Mouse (Mus musculus) splenic B cell, adult 2 months (primary cell): Measurements from ENCODE around the gene Tnip1.
A peak's percentile ranks its signal among the peaks of the same experiment; 100 is the strongest.

Experiments
- DNase-seq: peaks from one replicate; pipeline ENCODE4 v3.0.0-alpha.2; 2011; ENCODE audit warnings: low read depth, low spot score
- H3K27me3 ChIP-seq: 2 replicates; pipeline ENCODE4 v1.6.1; 2012; ENCODE audit warnings: mild to moderate bottlenecking, low read length, moderate library complexity, mixed read lengths; ENCODE audit not compliant: control insufficient read depth, poor library complexity, insufficient read depth, severe bottlenecking
- H3K36me3 ChIP-seq: 2 replicates; pipeline ENCODE4 v1.6.1; 2012; ENCODE audit warnings: mild to moderate bottlenecking, low read length, moderate library complexity, mixed read lengths; ENCODE audit not compliant: control insufficient read depth, poor library complexity, insufficient read depth, severe bottlenecking

Gene Tnip1

GRCm38 (mm10) chr11:54917461-54917860, 45.3 kb downstream of the Tnip1 start:
- Histone ChIP-seq H3K27me3 (no peaks in the 10 kb centered on the region), H3K36me3 (peaks cover 19% of the 10 kb centered on the region)
- DNase-seq, result no peak

GRCm38 (mm10) chr11:54913841-54914240, 48.9 kb downstream of the Tnip1 start:
- H3K27me3 ChIP-seq, result no peaks in the 10 kb centered on the region
- DNase-seq, result no peak
- H3K36me3 ChIP-seq, result peaks cover 18% of the 10 kb centered on the region

- Histone ChIP-seq H3K36me3 (peaks cover 17% of the 10 kb centered on the region), H3K27me3 (no peaks in the 10 kb centered on the region)
- no peak for DNase-seq
Measured at GRCm38 (mm10) chr11:54912503-54913316, 50.0 kb downstream of the Tnip1 start.

- peaks cover 11% of the 10 kb centered on the region for H3K36me3 ChIP-seq
- H3K27me3 ChIP-seq, result no peaks in the 10 kb centered on the region
- DNase-seq, result no peak
Measured at GRCm38 (mm10) chr11:54911671-54912502, 50.8 kb downstream of the Tnip1 start.

GRCm38 (mm10) chr11:54911201-54911600, 51.5 kb downstream of the Tnip1 start:
- H3K27me3 ChIP-seq, result no peaks in the 10 kb centered on the region
- no peak for DNase-seq

GRCm38 (mm10) chr11:54910081-54910665, 52.5 kb downstream of the Tnip1 start:
- DNase-seq, result no peak
- Histone ChIP-seq H3K27me3 (no peaks in the 10 kb centered on the region), H3K36me3 (peaks cover 8% of the 10 kb centered on the region)

More at GRCm38 (mm10) chr11:54911201-54911600, 51.5 kb downstream of the Tnip1 start:
- peaks cover 9% of the 10 kb centered on the region for H3K36me3 ChIP-seq

GRCm38 (mm10) chr11:54909273-54909672, 53.4 kb downstream of the Tnip1 start:
- Histone ChIP-seq H3K27me3 (no peaks in the 10 kb centered on the region), H3K36me3 (peaks cover 6% of the 10 kb centered on the region)
- no peak for DNase-seq

GRCm38 (mm10) chr11:54907259-54907658, 55.5 kb downstream of the Tnip1 start:
- peaks cover 4% of the 10 kb centered on the region for H3K36me3 ChIP-seq
- H3K27me3 ChIP-seq, result no peaks in the 10 kb centered on the region
- no peak for DNase-seq

- Histone ChIP-seq H3K36me3 (peaks cover 4% of the 10 kb centered on the region; the same call in 1 of the 2 replicates), H3K27me3 (no peaks in the 10 kb centered on the region)
- DNase-seq, result no peak
Measured at GRCm38 (mm10) chr11:54906466-54906865, 56.3 kb downstream of the Tnip1 start.

GRCm38 (mm10) chr11:54905931-54906330, 56.8 kb downstream of the Tnip1 start:
- Histone ChIP-seq H3K36me3 (peaks cover under 1% of the 10 kb centered on the region; the same call in 1 of the 2 replicates), H3K27me3 (no peaks in the 10 kb centered on the region)
- no peak for DNase-seq

GRCm38 (mm10) chr11:54905086-54905485, 57.6 kb downstream of the Tnip1 start:
- Histone ChIP-seq H3K27me3 (no peaks in the 10 kb centered on the region), H3K36me3 (no peaks in the 10 kb centered on the region)
- DNase-seq, result no peak

GRCm38 (mm10) chr11:54903940-54904706, 58.6 kb downstream of the Tnip1 start:
- Histone ChIP-seq H3K36me3 (no peaks in the 10 kb centered on the region), H3K27me3 (no peaks in the 10 kb centered on the region)
- peak; percentile 18 for DNase-seq

GRCm38 (mm10) chr11:54903339-54903738, 59.4 kb downstream of the Tnip1 start:
- no peak for DNase-seq
- Histone ChIP-seq H3K36me3 (no peaks in the 10 kb centered on the region), H3K27me3 (no peaks in the 10 kb centered on the region)
